Mouse (Mus musculus): ENCODE measurements around the gene Prlr.

The Prlr gene

GRCm38 (mm10) chr15:10235977-10236376, 58.9 kb downstream of the Prlr start:
- no peak for DNase-seq (ENCODE audit: low read depth, low spot score)

GRCm38 (mm10) chr15:10236812-10237211, 59.8 kb downstream of the Prlr start:
- DNase-seq (ENCODE audit: low read depth, low spot score) = no peak

GRCm38 (mm10) chr15:10238454-10238853, 61.4 kb downstream of the Prlr start:
- DNase-seq (ENCODE audit: low read depth, low spot score) = no peak

GRCm38 (mm10) chr15:10240228-10240795, 63.3 kb downstream of the Prlr start:
- no peak for DNase-seq (ENCODE audit: low read depth, low spot score)

GRCm38 (mm10) chr15:10242250-10242649, 65.2 kb downstream of the Prlr start:
- DNase-seq (ENCODE audit: low read depth, low spot score) = no peak

- DNase-seq (ENCODE audit: low read depth, low spot score) = no peak
Observed at GRCm38 (mm10) chr15:10249285-10249684, 72.2 kb downstream of the Prlr start.

- no peak for DNase-seq (ENCODE audit: low read depth, low spot score)
Observed at GRCm38 (mm10) chr15:10250784-10251183, 73.7 kb downstream of the Prlr start.

GRCm38 (mm10) chr15:10252526-10252925, 75.5 kb downstream of the Prlr start:
- DNase-seq (ENCODE audit: low read depth, low spot score) = no peak

GRCm38 (mm10) chr15:10262219-10262618, 85.2 kb downstream of the Prlr start:
- DNase-seq (ENCODE audit: low read depth, low spot score) = no peak

GRCm38 (mm10) chr15:10262641-10263040, 85.6 kb downstream of the Prlr start:
- DNase-seq (ENCODE audit: low read depth, low spot score) = no peak

- DNase-seq (ENCODE audit: low read depth, low spot score) = no peak
Observed at GRCm38 (mm10) chr15:10263420-10263819, 86.4 kb downstream of the Prlr start.

- DNase-seq (ENCODE audit: low read depth, low spot score) = no peak
Observed at GRCm38 (mm10) chr15:10264885-10265284, 87.8 kb downstream of the Prlr start.

- DNase-seq (ENCODE audit: low read depth, low spot score) = no peak
Observed at GRCm38 (mm10) chr15:10267251-10267650, 90.2 kb downstream of the Prlr start.

GRCm38 (mm10) chr15:10276386-10276785, 99.3 kb downstream of the Prlr start:
- DNase-seq (ENCODE audit: low read depth, low spot score) = no peak

- DNase-seq (ENCODE audit: low read depth, low spot score) = no peak
Observed at GRCm38 (mm10) chr15:10277461-10277860, 100.4 kb downstream of the Prlr start.

GRCm38 (mm10) chr15:10281546-10281945, 104.5 kb downstream of the Prlr start:
- no peak for DNase-seq (ENCODE audit: low read depth, low spot score)

- no peak for DNase-seq (ENCODE audit: low read depth, low spot score)
Observed at GRCm38 (mm10) chr15:10283661-10284060, 106.6 kb downstream of the Prlr start.

GRCm38 (mm10) chr15:10296570-10296969, 119.5 kb downstream of the Prlr start:
- DNase-seq (ENCODE audit: low read depth, low spot score) = no peak

GRCm38 (mm10) chr15:10298058-10298457, 121.0 kb downstream of the Prlr start:
- DNase-seq (ENCODE audit: low read depth, low spot score) = no peak

GRCm38 (mm10) chr15:10299467-10299866, 122.4 kb downstream of the Prlr start:
- no peak for DNase-seq (ENCODE audit: low read depth, low spot score)

GRCm38 (mm10) chr15:10306461-10306860, 129.4 kb downstream of the Prlr start:
- DNase-seq (ENCODE audit: low read depth, low spot score) = no peak

GRCm38 (mm10) chr15:10311826-10312225, 134.8 kb downstream of the Prlr start:
- DNase-seq (ENCODE audit: low read depth, low spot score) = no peak

- peak; percentile 43 for DNase-seq (ENCODE audit: low read depth, low spot score)
Observed at GRCm38 (mm10) chr15:10313522-10314455, 136.8 kb downstream of the Prlr start.

All from retina, adult 2 months (tissue).